Mouse (Mus musculus) right cerebral cortex, postnatal 4 days (tissue): ENCODE data around the gene 2210010C04Rik.

Experiments
- DNase-seq: peaks from one replicate; pipeline ENCODE4 v3.0.0-alpha.2; 2022

Gene 2210010C04Rik

GRCm38 (mm10) chr6:41035409-41035808, at the start of gene 2210010C04Rik:
TSS of gene 2210010C04Rik (minus strand) at chr6:41035509.
- no peak for DNase-seq

GRCm38 (mm10) chr6:41080121-41080520, 44.8 kb upstream of the 2210010C04Rik start:
- no peak for DNase-seq

GRCm38 (mm10) chr6:41078539-41079303, 43.4 kb upstream of the 2210010C04Rik start:
- DNase-seq, result no peak

- no peak for DNase-seq
Observed at GRCm38 (mm10) chr6:41075753-41076152, 40.4 kb upstream of the 2210010C04Rik start.

- DNase-seq, result no peak
Observed at GRCm38 (mm10) chr6:41063332-41063731, 28.0 kb upstream of the 2210010C04Rik start.

- DNase-seq, result no peak
Observed at GRCm38 (mm10) chr6:41062746-41063145, 27.4 kb upstream of the 2210010C04Rik start.

GRCm38 (mm10) chr6:41062081-41062480, 26.8 kb upstream of the 2210010C04Rik start:
- no peak for DNase-seq

- no peak for DNase-seq
Observed at GRCm38 (mm10) chr6:41061085-41061484, 25.8 kb upstream of the 2210010C04Rik start.

- DNase-seq, result no peak
Observed at GRCm38 (mm10) chr6:41057653-41058052, 22.3 kb upstream of the 2210010C04Rik start.

GRCm38 (mm10) chr6:41055581-41055980, 20.3 kb upstream of the 2210010C04Rik start:
- DNase-seq, result peak; percentile 59

- DNase-seq, result no peak
Observed at GRCm38 (mm10) chr6:41054379-41054778, 19.1 kb upstream of the 2210010C04Rik start.

- DNase-seq, result no peak
Observed at GRCm38 (mm10) chr6:41051824-41052223, 16.5 kb upstream of the 2210010C04Rik start.

GRCm38 (mm10) chr6:41048602-41049001, 13.3 kb upstream of the 2210010C04Rik start:
- DNase-seq, result no peak

- DNase-seq, result no peak
Observed at GRCm38 (mm10) chr6:41047961-41048360, 12.7 kb upstream of the 2210010C04Rik start.

- no peak for DNase-seq
Observed at GRCm38 (mm10) chr6:41047202-41047601, 11.9 kb upstream of the 2210010C04Rik start.

GRCm38 (mm10) chr6:41046553-41046952, 11.2 kb upstream of the 2210010C04Rik start:
- DNase-seq, result no peak

GRCm38 (mm10) chr6:41044753-41045152, 9.4 kb upstream of the 2210010C04Rik start:
- no peak for DNase-seq

GRCm38 (mm10) chr6:41044314-41044713, 9.0 kb upstream of the 2210010C04Rik start:
- DNase-seq, result no peak

GRCm38 (mm10) chr6:41032802-41033201, 2.5 kb downstream of the 2210010C04Rik start:
- no peak for DNase-seq

GRCm38 (mm10) chr6:41032231-41032630, 3.1 kb downstream of the 2210010C04Rik start:
- no peak for DNase-seq

- DNase-seq, result no peak
Observed at GRCm38 (mm10) chr6:41030821-41031220, 4.5 kb downstream of the 2210010C04Rik start.

GRCm38 (mm10) chr6:41027053-41027452, 8.3 kb downstream of the 2210010C04Rik start:
- DNase-seq, result no peak

GRCm38 (mm10) chr6:41025873-41026650, 9.2 kb downstream of the 2210010C04Rik start:
- no peak for DNase-seq

GRCm38 (mm10) chr6:41019140-41019539, 16.2 kb downstream of the 2210010C04Rik start:
- DNase-seq, result no peak
